Mouse (Mus musculus): ENCODE measurements around the gene Dok7. TPM values are rescaled to one million over a fixed set of nuclear protein-coding genes. Genes with fewer than 3 reads are reported as not detected.
A peak's percentile ranks its signal among the peaks of the same experiment; 100 is the strongest.

The Dok7 gene
- total RNA-seq, 1 experiment from 2014 or later = 17.1 TPM

DNA sequence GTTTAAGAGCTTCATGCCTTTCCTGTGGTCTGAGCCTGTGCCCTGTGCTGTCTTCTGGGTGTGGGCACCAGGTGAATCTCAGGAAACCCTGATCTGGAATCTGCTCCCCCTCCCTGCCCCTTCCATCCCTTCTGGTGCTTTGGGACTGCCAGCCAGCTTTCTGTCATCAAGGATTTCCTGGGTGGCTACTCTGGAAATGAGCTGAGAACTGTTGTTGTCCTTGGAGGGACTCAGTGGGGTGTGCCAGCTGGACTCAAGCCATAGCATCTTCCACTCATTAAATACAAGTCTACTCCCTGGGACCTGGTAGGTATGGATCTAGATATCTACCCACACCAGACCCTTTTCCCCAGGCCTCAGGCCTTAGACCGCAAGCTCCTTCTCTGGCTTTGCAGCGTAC is 61.9 kb downstream of the Dok7 start:
- DNase-seq = peak; percentile 55

- no peak for DNase-seq
These were observed 63.5 kb downstream of the Dok7 start for GRCm38 (mm10) chr5:35120024-35120423.

- DNase-seq = no peak
These were observed 72.6 kb downstream of the Dok7 start for GRCm38 (mm10) chr5:35129208-35129607.

- no peak for DNase-seq
These were observed 73.2 kb downstream of the Dok7 start for GRCm38 (mm10) chr5:35129767-35130191.

GRCm38 (mm10) chr5:35131237-35131636 is 74.7 kb downstream of the Dok7 start:
- no peak for DNase-seq

- peak; percentile 86 for DNase-seq
These were observed 75.2 kb downstream of the Dok7 start for GRCm38 (mm10) chr5:35131773-35132172.

GRCm38 (mm10) chr5:35132278-35132980 is 75.9 kb downstream of the Dok7 start:
- DNase-seq = no peak

- DNase-seq = no peak
These were observed 76.9 kb downstream of the Dok7 start for GRCm38 (mm10) chr5:35133468-35133867.

GRCm38 (mm10) chr5:35134286-35134685 is 77.7 kb downstream of the Dok7 start:
- no peak for DNase-seq

- DNase-seq = no peak
These were observed 79.3 kb downstream of the Dok7 start for GRCm38 (mm10) chr5:35135903-35136302.

Small RNA genes lying within 50 kb of the gene (microRNA-seq; reads per million reads assigned to microRNA genes)
- gene Mir3097 = 7.9 to 8.2 reads per million in 2 experiments

Other genes starting within 250 kb of the Dok7 start
- 1.2 and 1.8 TPM in 2 replicates for gene Msantd1, start 148.8 kb upstream of the Dok7 start, total RNA-seq (2021)
- 33.3 and 42.1 TPM in 2 replicates for gene Rgs12, start 107.3 kb upstream of the Dok7 start, total RNA-seq (2021)
- 3.4 and 8.4 TPM in 2 replicates for gene Hgfac, start 15.3 kb upstream of the Dok7 start, total RNA-seq (2021)
- 105 and 120 TPM in 2 replicates for gene Lrpap1, start 49.0 kb downstream of the Dok7 start, total RNA-seq (2021)
- 0.82 TPM in 1 of 2 replicates, not detected in the other for gene Adra2c, start 221.6 kb downstream of the Dok7 start, total RNA-seq (2021)